Mouse (Mus musculus) testis, postnatal 10 days (tissue): Measurements from ENCODE around the gene Pi4k2a.

Source experiments
- DNase-seq: peaks from one replicate; pipeline ENCODE4 v3.0.0; 2021; ENCODE audit warnings: low spot score

The Pi4k2a gene

GRCm38 (mm10) chr19:42164188-42164587, 73.9 kb downstream of the Pi4k2a start:
- no peak for DNase-seq

- peak; percentile 96 for DNase-seq
Observed at GRCm38 (mm10) chr19:42166130-42166529, 75.9 kb downstream of the Pi4k2a start.

DNA sequence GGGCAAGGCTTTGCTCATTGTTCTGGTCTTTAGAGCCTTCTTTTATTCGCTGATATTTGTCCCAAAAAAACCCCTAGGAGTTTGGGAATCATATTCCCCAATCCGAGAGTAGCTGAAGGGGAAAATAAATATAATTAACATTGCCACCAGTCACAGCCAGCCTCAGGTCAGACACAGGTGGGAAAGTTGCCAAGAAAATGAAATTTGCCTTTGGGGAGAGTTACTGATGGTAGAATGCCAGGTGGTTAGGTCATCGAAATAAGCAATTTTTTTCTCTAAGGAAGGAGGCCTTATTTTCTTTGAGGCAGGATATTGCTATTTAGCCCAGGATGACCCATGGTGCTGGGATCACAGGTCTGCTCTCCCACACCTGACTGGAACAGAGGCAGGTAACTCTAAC, 76.5 kb downstream of the Pi4k2a start:
- no peak for DNase-seq

- DNase-seq, result no peak
Observed at GRCm38 (mm10) chr19:42167489-42167888, 77.2 kb downstream of the Pi4k2a start.

GRCm38 (mm10) chr19:42169322-42169975, 79.2 kb downstream of the Pi4k2a start:
- peak; percentile 57 for DNase-seq

DNA sequence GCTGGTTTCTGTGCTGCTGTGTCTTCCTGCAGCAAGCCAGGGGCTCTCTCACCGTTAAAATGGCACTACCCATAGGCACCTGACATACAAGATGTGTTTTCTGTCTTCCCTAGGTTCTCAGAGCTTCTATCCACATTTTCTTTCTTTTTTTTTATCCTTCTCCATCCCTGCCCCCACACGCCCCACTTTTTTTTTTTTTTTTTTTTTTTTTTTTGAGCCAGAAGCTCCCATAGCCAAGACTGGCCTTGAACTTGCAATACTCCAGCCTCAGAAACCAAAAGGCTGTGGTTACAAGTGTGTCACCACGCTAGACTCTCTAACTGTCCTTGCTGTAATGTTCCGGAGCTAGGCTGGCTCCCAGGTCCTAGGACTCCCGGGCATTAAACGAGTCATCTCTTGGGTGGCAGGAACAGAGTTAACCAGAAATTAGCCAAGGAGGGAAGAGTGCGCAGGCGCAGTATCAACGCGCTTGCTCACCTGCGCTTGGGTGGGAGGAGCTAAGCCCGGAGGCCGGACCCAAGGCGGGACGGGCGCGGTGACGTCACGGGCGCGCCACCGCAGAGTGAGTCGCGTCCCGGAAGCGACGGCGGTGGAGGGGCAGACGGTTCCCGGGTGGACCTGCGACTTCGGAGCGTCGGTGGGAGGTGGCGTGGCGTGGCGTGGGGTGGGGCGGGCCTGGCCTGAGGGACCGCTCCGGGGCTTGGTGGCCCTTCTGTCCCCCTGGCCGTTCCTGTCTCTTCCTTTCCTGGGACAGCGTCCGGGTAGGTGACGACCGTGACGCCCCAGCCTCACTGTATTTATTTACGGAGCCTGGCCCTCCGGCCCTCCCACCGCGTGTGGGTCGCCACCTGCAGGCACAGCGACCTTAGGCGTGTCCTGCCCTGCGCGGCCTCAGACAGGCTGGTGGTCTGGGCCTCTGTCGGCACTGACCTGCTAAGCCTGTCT, 80.0 kb downstream of the Pi4k2a start:
- peak; percentile 95 for DNase-seq
